Mouse (Mus musculus): ENCODE results near the gene Klhl29.

The Klhl29 gene

DNA sequence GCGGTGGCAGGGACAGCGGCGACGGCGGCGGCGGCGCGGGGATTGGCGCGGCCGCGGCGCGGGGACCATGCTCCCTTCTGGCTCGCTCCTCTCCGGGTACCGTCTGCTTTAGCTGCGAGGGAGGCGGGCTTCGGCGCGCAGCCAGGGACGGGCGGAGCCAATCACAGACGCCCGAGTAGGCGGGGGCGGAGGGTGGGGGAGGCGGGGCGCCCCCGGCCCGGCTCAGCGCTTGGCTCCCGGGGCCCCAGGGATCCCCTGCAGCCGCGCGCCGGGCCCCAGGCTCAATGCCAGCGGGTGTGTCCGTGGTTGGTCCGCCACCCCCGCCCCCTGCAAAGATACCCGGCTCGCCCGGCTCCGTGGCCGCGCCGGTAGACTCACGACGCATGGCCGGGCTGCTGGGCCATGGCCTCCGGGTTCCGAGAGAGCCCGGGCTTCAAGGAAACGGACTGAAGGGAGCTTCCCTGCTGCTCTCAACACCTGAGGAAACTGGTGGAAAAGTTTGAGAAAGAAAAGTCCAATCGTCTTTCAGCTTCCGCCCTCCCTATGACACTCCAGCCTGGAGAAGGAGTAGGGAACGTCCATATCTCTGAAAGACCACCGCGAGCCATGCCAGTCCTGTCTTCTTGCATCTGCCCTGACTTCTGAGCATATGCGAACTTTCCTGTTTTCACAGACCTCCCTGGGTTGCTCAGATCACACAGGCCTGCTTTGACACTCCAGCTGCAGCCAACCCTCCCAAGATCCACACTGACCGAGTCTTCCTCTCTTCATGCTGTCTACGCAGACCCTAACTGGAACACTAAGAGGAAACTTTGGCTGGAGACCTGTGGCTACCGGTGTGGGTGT is at the start of gene Klhl29:
Gene Klhl29, minus strand, starts transcription at position 67 of the 846 bp plus-strand sequence.
- peak; percentile 72 for DNase-seq (ENCODE audit: low spot score)

- DNase-seq (ENCODE audit: low spot score): no peak
Measured at GRCm38 (mm10) chr12:5425276-5425675, 49.8 kb upstream of the Klhl29 start.

- DNase-seq (ENCODE audit: low spot score): no peak
Measured at GRCm38 (mm10) chr12:5415806-5416205, 40.3 kb upstream of the Klhl29 start.

DNA sequence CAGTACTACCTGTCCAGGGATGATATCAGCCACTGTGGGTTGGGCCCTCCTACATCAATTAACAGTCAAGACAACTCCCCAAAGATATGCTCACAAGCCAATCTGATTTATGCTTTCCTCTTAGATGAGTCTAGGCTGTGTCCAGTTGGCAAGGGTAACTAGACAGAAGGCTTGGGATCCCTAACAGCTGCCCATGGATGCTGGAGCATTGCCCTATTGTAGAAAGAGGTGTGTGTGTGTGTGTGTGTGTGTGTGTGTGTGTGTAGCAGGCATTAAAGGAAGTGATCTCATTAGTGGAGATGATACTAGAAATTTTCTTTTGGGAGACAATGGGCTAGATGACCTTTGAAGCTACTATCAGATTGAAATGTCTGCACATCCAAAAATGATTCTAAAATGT is 38.5 kb upstream of the Klhl29 start:
- no peak for DNase-seq (ENCODE audit: low spot score)

GRCm38 (mm10) chr12:5411761-5412537 is 36.5 kb upstream of the Klhl29 start:
- no peak for DNase-seq (ENCODE audit: low spot score)

- no peak for DNase-seq (ENCODE audit: low spot score)
Measured at GRCm38 (mm10) chr12:5411346-5411745, 35.9 kb upstream of the Klhl29 start.

GRCm38 (mm10) chr12:5410391-5411115 is 35.1 kb upstream of the Klhl29 start:
- peak; percentile 82 for DNase-seq (ENCODE audit: low spot score)

- no peak for DNase-seq (ENCODE audit: low spot score)
Measured at GRCm38 (mm10) chr12:5407175-5407574, 31.7 kb upstream of the Klhl29 start.

DNA sequence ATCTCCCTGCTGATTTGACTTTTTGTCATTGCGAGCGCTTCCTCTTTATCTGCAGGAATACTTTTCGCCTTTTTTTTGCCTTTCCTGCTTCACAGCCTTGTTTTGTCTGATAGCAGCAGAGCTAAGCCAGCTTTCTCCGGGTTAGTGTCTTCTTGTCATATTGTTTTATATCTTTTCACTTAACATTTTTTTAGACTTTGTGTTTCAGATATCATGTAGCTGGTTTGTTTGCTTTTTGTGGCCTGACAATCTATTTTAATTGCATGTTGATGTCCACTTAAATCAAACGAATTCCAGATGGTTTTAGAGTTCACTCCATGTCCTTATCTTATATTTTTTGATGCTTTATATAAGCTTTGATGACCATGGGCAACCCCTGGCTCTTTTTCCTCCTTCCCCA is 21.9 kb upstream of the Klhl29 start:
- DNase-seq (ENCODE audit: low spot score): no peak

- no peak for DNase-seq (ENCODE audit: low spot score)
Measured at GRCm38 (mm10) chr12:5395188-5395587, 19.7 kb upstream of the Klhl29 start.

GRCm38 (mm10) chr12:5387112-5387511 is 11.6 kb upstream of the Klhl29 start:
- no peak for DNase-seq (ENCODE audit: low spot score)

DNA sequence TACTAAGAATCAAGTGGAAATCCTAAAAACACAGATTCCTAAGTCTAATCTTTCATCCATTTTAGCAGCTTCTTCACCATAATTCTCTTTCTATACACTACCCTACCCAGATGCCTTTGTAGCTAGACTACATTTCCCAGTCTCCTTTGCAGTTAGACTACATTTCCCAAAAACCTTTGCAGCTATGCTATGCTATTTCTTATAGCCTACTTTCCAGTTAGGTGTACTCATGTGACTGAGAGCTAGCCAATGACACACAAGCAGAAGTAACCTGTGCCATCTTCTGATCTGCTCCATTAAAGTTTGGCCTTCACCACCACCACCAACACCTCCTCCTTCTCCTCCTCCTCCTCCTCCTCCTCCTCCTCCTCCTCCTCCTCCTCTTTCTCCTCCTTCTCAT is 11.2 kb upstream of the Klhl29 start:
- DNase-seq (ENCODE audit: low spot score): no peak

GRCm38 (mm10) chr12:5381694-5382093 is 6.2 kb upstream of the Klhl29 start:
- DNase-seq (ENCODE audit: low spot score): no peak

GRCm38 (mm10) chr12:5374684-5375615 is 532 bp downstream of the Klhl29 start:
- DNase-seq (ENCODE audit: low spot score): no peak

GRCm38 (mm10) chr12:5374196-5374683 is 1.2 kb downstream of the Klhl29 start:
- no peak for DNase-seq (ENCODE audit: low spot score)

- DNase-seq (ENCODE audit: low spot score): no peak
Measured at GRCm38 (mm10) chr12:5373641-5374195, 1.8 kb downstream of the Klhl29 start.

DNA sequence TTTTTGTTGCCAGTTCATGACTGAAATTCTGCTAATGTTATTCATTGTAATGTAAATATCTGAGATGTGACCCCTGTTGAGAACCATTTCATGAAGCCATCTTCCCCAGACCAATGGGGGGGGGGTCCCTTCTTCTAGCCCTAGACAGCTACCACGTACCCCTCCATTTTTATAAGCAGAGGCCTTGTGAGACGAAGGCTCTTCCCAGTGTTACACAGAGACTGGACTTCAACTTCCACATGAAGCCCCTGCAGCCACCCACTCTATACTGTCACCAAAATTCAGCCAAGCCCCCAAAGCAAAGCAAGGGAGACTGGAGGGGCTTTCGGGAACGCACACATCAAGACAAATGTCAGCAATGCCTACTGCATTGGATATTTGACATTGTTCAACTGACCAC is 6.1 kb downstream of the Klhl29 start:
- no peak for DNase-seq (ENCODE audit: low spot score)

DNA sequence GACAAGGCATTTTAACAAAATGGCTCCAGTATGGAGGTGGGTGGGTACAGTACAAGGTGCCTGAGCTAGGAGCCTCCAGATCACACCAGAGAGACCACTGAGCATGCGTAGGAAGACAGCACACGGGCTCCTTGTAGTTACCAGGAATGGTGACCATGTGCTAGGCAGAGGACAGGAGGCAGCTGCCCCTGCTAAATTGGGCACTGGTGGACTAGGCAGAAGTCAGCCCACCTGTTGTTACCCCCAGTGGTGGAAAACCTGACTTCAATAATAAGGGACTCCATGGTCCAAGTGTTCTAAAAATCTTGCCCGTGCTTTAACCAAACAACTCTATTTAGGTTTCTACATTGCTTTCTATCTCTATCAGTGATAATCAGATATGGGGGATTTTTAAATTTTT is 10.6 kb downstream of the Klhl29 start:
- DNase-seq (ENCODE audit: low spot score): no peak

GRCm38 (mm10) chr12:5363961-5364634 is 11.4 kb downstream of the Klhl29 start:
- DNase-seq (ENCODE audit: low spot score): no peak

DNA sequence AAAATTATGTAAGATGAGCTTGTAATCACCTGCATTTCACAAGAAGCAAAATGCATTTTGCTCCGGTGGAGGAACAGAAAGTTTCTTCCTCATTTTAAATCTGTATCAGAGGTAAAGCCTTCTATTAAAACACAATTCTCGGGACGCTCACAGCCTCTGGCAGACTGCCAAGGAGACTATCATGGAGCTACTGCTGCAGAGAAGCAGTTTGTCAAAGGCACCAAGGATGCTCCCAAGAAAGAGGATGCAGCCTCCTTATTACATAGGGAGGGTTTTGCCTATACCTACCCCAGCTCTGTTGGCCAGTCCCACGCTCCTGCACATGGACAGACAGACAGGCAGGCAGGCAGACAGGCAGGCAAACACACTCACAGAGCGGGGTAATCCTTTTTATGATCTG is 16.4 kb downstream of the Klhl29 start:
- peak; percentile 51 for DNase-seq (ENCODE audit: low spot score)

Measured in left cerebral cortex, adult 11 months (tissue).